Mouse (Mus musculus): ENCODE measurements around the gene Zzef1.

- TF ChIP-seq CTCF (IDR thresholded peaks at IDR 0.05; ENCODE audit: low read depth) (no peak), EP300 (IDR thresholded peaks at IDR 0.05; ENCODE audit: low read depth) (no peak)
Measured at GRCm38 (mm10) chr11:72782103-72782502, 13.9 kb upstream of the Zzef1 start.

All from liver, embryonic 14.5 days (tissue).